Mouse (Mus musculus) myocyte (in vitro differentiated cells): ENCODE data around the gene Krt8. TPM values are rescaled to one million over a fixed set of nuclear protein-coding genes. Genes with fewer than 3 reads are reported as not detected.
"Not testable (repeated sequence)": the region's sequence is repeated elsewhere in the genome, so short reads cannot be mapped to it uniquely, and the experiment has no call there.

Source experiments
- H3K27me3 ChIP-seq: one replicate; pipeline ENCODE4 v1.6.1; 2011; ENCODE audit not compliant: control insufficient read depth, insufficient read depth, insufficient read length
- H3K36me3 ChIP-seq: one replicate; pipeline ENCODE4 v1.6.1; 2011; ENCODE audit not compliant: control insufficient read depth, insufficient read depth
- H3K4me2 ChIP-seq: one replicate; pipeline ENCODE4 v1.6.1; 2011; ENCODE audit warnings: low read depth, control low read depth
- H3K4me3 ChIP-seq: one replicate; pipeline ENCODE4 v1.5.1; 2011; ENCODE audit warnings: mild to moderate bottlenecking, control low read depth, moderate library complexity
- H3K79me2 ChIP-seq: one replicate; pipeline ENCODE4 v1.6.1; 2011; ENCODE audit not compliant: control insufficient read depth, insufficient read depth
- H3ac ChIP-seq: one replicate; pipeline ENCODE4 v1.6.1; 2011; ENCODE audit not compliant: control insufficient read depth, insufficient read length
- CEBPB ChIP-seq: IDR thresholded peaks from 2 replicates; pipeline ENCODE4 v1.6.1; 2011; ENCODE audit warnings: mild to moderate bottlenecking, moderate library complexity; ENCODE audit not compliant: poor library complexity, insufficient read depth, severe bottlenecking
- E2F4 ChIP-seq: IDR thresholded peaks from one replicate; pipeline ENCODE4 v1.6.1; 2011; ENCODE audit warnings: mild to moderate bottlenecking, control low read depth, moderate library complexity; ENCODE audit not compliant: insufficient read depth
- MAX ChIP-seq: IDR thresholded peaks from one replicate; pipeline ENCODE4 v1.6.1; 2011; ENCODE audit warnings: low read depth, mild to moderate bottlenecking, control low read depth
- MYOD1 ChIP-seq, 3 experiments: IDR thresholded peaks; one replicate each; pipeline ENCODE4 v1.6.1; 2011; ENCODE audit warnings: control low read depth in 2 of 3, low read depth in 2 of 3, mild to moderate bottlenecking in 2 of 3, moderate library complexity in 1 of 3; ENCODE audit not compliant: insufficient read length in 2 of 3, control insufficient read depth in 1 of 3
- MYOG ChIP-seq, 3 experiments: IDR thresholded peaks; one replicate each; pipeline ENCODE4 v1.6.1; 2011; ENCODE audit warnings: control low read depth in 2 of 3, low read depth in 2 of 3, mild to moderate bottlenecking in 2 of 3; ENCODE audit not compliant: insufficient read length in 2 of 3, control insufficient read depth in 1 of 3, insufficient read depth in 1 of 3
- POLR2A ChIP-seq: IDR thresholded peaks from one replicate; pipeline ENCODE4 v1.6.1; 2011; ENCODE audit warnings: low read depth, mild to moderate bottlenecking, control low read depth, moderate library complexity; ENCODE audit not compliant: insufficient read length
- POLR2AphosphoS2 ChIP-seq: IDR thresholded peaks from one replicate; pipeline ENCODE4 v1.6.1; 2011; ENCODE audit warnings: low read depth, control low read depth; ENCODE audit not compliant: insufficient read length
- REST ChIP-seq: IDR thresholded peaks from one replicate; pipeline ENCODE4 v1.6.1; 2011; ENCODE audit warnings: mild to moderate bottlenecking, control low read depth, moderate library complexity; ENCODE audit not compliant: insufficient read depth, insufficient read length
- SRF ChIP-seq: IDR thresholded peaks from one replicate; pipeline ENCODE4 v1.6.1; 2011; ENCODE audit warnings: low read depth; ENCODE audit not compliant: control insufficient read depth, insufficient read length
- TCF12 ChIP-seq: IDR thresholded peaks from one replicate; pipeline ENCODE4 v1.6.1; 2011; ENCODE audit warnings: mild to moderate bottlenecking, control low read depth; ENCODE audit not compliant: poor library complexity, insufficient read depth, severe bottlenecking
- TCF3 ChIP-seq: IDR thresholded peaks from one replicate; pipeline ENCODE4 v1.6.1; 2011; ENCODE audit warnings: low read depth, control low read depth; ENCODE audit not compliant: insufficient read length
- USF1 ChIP-seq: IDR thresholded peaks from one replicate; pipeline ENCODE4 v1.6.1; 2011; ENCODE audit warnings: low read depth, mild to moderate bottlenecking, control low read depth, moderate library complexity
- polyA plus RNA-seq: library from polyadenylated mRNA; unstranded; fragments of >200 nt; fragmentation: generic; extraction: Trizol; gene quantifications from one replicate; pipeline ENCODE4 v1.2.1, GENCODE M21; 2012; ENCODE audit warnings: missing spikeins

Krt8 gene
- polyA plus RNA-seq, 1 experiment: 0.16 TPM

- no peak for TF ChIP-seq POLR2AphosphoS2
- TF ChIP-seq POLR2A: no peak
- no peak for TF ChIP-seq TCF12
- no peak for TF ChIP-seq CEBPB
- no peak for TF ChIP-seq USF1
- no peak for TF ChIP-seq REST
- no peak for TF ChIP-seq E2F4
- TF ChIP-seq SRF: no peak
- no peak for TF ChIP-seq TCF3
- TF ChIP-seq MYOD1 (IDR thresholded peaks at IDR 0.05; ENCODE audit: control insufficient read depth in 1 of 3, insufficient read length in 2 of 3, low read depth in 2 of 3): no peak
- TF ChIP-seq MAX: no peak
- no peak for TF ChIP-seq MYOG (IDR thresholded peaks at IDR 0.05; ENCODE audit: control insufficient read depth in 1 of 3, insufficient read depth in 1 of 3, insufficient read length in 2 of 3, low read depth in 2 of 3)
- H3K79me2 ChIP-seq: no peaks in the 10 kb centered on the region
- H3K36me3 ChIP-seq: no peaks in the 10 kb centered on the region
- H3ac ChIP-seq: no peak overlapping the region
- H3K4me2 ChIP-seq: no peak overlapping the region
- H3K27me3 ChIP-seq: no peaks in the 10 kb centered on the region
- no peak overlapping the region for H3K4me3 ChIP-seq
Measured at GRCm38 (mm10) chr15:102002646-102003488, 1.4 kb downstream of the Krt8 start.

DNA sequence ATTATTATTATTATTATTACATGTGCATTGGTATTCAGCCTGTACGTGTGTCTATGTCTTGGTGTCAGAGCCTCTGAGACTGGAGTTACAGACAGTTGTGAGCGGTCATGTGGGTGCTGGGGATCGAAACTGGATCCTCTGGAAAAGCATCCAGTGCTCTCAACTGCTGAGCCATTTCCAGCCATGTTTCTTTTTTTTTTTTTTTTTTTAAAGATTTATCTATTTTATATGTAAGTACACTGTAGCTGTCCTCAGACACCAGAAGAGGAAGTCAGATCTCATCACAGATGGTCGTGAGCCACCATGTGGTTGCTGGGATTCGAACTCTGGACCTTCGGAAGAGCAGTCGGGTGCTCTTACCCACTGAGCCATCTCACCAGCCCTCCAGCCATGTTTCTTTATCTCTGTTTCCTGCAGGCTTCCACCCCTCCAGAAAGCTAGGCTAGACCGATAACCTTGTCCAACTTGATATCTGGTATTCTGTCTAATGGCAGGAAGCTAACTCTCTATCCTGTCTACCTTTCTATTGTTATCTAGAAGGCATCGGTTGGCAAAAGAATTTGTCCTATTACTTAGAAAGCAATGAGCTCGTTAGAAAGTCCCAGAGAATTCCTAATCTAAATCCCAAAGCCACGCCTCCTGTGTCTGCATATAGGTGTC is 4.5 kb downstream of the Krt8 start:
- H3K4me2 ChIP-seq: no peak overlapping the region
- no peak for TF ChIP-seq E2F4
- TF ChIP-seq CEBPB: no peak
- TF ChIP-seq POLR2AphosphoS2: no peak
- no peak for TF ChIP-seq TCF3
- no peak for TF ChIP-seq MYOG (IDR thresholded peaks at IDR 0.05; ENCODE audit: control insufficient read depth in 1 of 3, insufficient read depth in 1 of 3, insufficient read length in 2 of 3, low read depth in 2 of 3)
- TF ChIP-seq MYOD1 (IDR thresholded peaks at IDR 0.05; ENCODE audit: control insufficient read depth in 1 of 3, insufficient read length in 2 of 3, low read depth in 2 of 3): no peak
- no peak for TF ChIP-seq REST
- TF ChIP-seq SRF: no peak
- no peak for TF ChIP-seq TCF12
- TF ChIP-seq POLR2A: no peak
- TF ChIP-seq MAX: no peak
- TF ChIP-seq USF1: no peak
- no peak overlapping the region for H3ac ChIP-seq
- no peaks in the 10 kb centered on the region for H3K36me3 ChIP-seq
- no peaks in the 10 kb centered on the region for H3K27me3 ChIP-seq
- no peaks in the 10 kb centered on the region for H3K79me2 ChIP-seq
- no peak overlapping the region for H3K4me3 ChIP-seq

GRCm38 (mm10) chr15:101999156-101999555 is 5.1 kb downstream of the Krt8 start:
- Histone ChIP-seq H3K4me2 (no peak overlapping the region), H3K36me3 (no peaks in the 10 kb centered on the region), H3K79me2 (no peaks in the 10 kb centered on the region), H3K4me3 (no peak overlapping the region), H3K27me3 (no peaks in the 10 kb centered on the region), H3ac (no peak overlapping the region)
- no peak for TF ChIP-seq SRF
- TF ChIP-seq MYOD1 (IDR thresholded peaks at IDR 0.05; ENCODE audit: control insufficient read depth in 1 of 3, insufficient read length in 2 of 3, low read depth in 2 of 3): no peak
- no peak for TF ChIP-seq REST

DNA sequence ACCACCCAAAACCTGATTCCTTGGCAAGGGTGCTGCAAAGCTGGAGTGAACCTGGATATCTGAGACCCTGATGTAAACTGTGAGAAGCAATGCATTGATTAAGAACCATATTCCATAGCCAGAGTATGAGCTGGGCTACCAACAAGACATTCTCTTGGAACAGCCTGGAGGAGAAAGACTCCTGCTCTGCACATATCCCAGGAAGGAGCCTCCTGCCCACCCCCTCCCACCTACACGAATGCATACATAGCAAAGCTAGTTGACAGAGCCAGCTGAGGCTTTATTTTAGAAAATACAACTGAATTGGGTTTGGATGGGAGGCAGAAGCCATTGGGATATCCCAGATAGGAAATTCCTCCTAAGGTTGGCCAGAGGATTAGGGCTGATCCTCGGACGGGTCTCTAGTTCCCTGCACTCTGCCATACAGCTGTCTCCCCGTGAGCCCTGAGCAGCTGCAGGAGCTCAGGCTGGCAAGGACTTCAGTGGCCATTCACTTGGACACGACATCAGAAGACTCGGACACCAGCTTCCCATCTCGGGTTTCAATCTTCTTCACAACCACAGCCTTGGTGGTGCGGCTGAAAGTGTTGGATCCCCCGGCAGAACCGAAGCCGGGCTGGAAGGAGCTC is 7.7 kb downstream of the Krt8 start:
- H3K36me3 ChIP-seq, H3K79me2 ChIP-seq, H3ac ChIP-seq, H3K4me3 ChIP-seq, H3K27me3 ChIP-seq: not testable (repeated sequence)
- H3K4me2 ChIP-seq: peak overlapping the region; percentile 50
- peak; percentile 60 to 79 (median 69) for TF ChIP-seq MYOG (IDR thresholded peaks at IDR 0.05; ENCODE audit: control insufficient read depth in 1 of 3, insufficient read depth in 1 of 3, insufficient read length in 2 of 3, low read depth in 2 of 3)
- peak; percentile 19 for TF ChIP-seq TCF3
- TF ChIP-seq TCF12: peak; percentile 66
- TF ChIP-seq MYOD1 (IDR thresholded peaks at IDR 0.05; ENCODE audit: control insufficient read depth in 1 of 3, insufficient read length in 2 of 3, low read depth in 2 of 3): peak; percentile 61 to 86 (median 67)
